Mouse (Mus musculus): ENCODE data around the gene Gm4881. TPM values are rescaled to one million over a fixed set of nuclear protein-coding genes. Genes with fewer than 3 reads are reported as not detected.
"Not testable (repeated sequence)": the region's sequence is repeated elsewhere in the genome, so short reads cannot be mapped to it uniquely, and the experiment has no call there.

Gm4881 gene
- total RNA-seq, 2 experiments from 2014 or later: not detected

DNA sequence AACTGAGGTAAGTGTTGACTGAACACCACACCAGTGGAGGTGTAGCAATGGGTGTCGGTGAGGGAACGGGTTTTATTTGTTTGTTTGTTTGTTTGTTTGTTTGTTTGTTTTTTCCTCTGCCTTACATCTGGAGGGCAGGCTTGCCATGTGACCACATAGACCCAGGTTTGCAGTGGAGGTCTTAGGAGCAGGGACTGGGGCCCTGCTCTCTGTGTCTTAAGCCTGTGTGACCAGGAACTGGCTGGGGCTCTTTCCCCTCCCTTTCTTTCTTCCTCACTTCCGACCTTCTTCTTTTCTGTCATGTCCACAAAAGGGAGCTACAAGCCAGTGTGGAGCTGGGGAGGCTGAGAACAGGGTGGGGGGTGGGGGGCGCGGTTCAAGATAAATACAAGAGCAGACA lies 46.3 kb downstream of the Gm4881 start:
- intact Hi-C loops (cut with DNase I): no loop called here
- DNase-seq: no peak

DNA sequence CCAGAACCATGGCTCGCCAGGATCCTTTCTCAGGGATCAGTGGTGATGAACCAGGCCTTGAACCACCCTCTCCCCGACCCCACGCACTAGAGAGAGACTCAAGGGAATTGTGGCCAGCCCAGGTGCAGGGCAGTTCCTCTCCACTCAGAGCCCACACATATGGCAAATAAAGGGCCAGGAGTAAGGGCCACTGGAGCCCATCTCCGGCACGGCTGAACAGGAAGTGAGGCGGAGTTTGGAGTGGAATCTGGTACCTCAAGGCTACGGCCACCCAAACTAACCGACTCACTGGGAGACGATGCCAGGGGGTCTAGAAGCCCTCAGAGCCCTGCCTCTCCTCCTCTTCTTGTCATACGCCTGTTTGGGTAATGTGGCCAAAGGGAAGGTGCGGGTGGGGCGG lies 47.1 kb downstream of the Gm4881 start, which contains the start of gene Cd79a:
TSS of gene Cd79a (plus strand) at position 158 of the 400 bp plus-strand sequence.
- no peak for DNase-seq
- intact Hi-C loops (cut with DNase I): no loop called here

DNA sequence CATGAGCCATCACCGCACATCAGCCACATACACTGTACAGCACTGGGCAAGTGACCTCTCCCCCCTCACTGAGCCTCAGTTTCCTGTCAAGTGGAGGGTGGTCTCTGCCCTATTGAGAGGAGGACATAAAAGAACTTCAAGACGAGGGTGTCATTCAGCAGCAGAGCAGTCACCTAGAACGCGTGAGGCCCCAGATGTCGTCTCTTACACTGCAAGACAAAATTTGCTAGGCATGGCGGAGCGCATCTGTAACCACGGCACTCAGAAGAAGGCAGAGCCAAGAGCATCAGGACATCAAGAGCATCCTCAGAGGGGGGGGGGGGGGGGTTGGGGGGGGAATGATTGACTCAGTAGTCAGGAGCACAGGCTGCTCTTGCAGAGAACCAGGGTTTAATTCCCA lies 48.0 kb downstream of the Gm4881 start:
- DNase-seq: no peak
- intact Hi-C loops (cut with DNase I): no loop called here

- intact Hi-C loops (cut with DNase I); DNase-seq: not testable (repeated sequence)
These were observed 48.5 kb downstream of the Gm4881 start for GRCm38 (mm10) chr7:24895749-24896148.

DNA sequence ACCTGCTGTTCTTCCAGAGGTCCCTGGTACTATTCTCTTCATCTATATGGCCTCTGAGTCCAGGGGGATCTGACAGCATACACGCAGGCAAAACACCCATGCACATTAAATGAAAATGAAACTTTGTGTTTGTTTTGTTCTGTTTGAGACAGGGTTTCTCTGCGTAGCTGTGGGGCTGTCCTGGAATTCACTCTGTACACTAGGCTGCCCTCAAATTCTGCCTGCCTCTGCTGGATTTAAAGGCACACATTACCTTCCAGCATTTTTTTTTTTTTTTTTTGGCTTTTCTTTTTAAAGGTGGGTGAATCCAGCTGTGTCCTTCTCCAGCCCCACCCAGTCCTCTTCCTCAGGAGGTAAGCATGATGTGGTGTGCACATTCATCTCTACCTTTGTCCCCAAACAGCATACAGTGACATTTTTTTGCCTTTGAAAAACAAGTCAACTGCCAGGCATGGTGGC lies 52.1 kb downstream of the Gm4881 start:
- DNase-seq: no peak
- intact Hi-C loops (cut with DNase I): loop anchor here (5.0 kb wide), 1 partner anchor 75 kb away; no protein-coding TSS in a partner anchor

DNA sequence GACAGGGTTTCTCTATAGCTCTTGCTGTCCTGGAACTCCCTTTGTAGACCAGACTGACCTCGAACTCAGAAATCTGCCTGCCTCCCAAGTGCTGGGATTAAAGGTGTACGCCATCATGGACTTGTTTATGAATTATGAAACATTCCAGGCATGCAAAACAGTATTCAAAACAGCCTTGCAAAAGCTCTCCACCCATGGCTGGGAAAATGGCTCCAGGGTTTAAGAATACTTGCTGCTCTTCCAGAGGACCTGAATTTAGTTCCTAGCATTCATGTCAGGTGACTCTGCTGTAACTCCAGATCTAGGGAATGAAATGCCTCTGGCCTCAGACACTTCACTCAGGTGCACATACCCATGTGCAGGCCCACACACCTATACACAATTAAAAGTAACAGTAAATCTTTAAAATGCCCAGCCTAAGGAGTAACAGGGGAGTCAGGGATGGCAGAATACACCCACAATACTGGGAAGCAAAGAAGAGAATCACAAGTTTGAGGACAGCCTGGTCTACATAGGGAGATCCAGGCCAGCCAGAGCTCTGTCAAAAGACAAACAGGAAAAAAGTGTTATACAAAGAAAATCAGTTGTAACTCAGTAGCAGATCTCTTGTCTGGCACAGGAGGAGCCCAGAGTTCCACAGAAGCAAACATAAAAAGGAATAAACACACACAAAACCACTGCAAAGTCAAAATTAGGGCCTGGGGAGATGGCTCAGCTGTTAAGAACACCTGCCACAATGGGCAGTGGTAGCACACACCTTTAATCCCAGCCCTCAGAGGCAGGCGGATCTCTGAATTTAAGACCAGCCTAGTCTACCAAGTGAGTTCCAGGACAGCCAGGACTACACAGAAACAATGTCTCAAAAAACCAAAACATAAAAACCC lies 52.8 kb downstream of the Gm4881 start:
- intact Hi-C loops (cut with DNase I): loop anchor here (5.0 kb wide), 1 partner anchor 76 kb away; no protein-coding TSS in a partner anchor
- DNase-seq: no peak

DNA sequence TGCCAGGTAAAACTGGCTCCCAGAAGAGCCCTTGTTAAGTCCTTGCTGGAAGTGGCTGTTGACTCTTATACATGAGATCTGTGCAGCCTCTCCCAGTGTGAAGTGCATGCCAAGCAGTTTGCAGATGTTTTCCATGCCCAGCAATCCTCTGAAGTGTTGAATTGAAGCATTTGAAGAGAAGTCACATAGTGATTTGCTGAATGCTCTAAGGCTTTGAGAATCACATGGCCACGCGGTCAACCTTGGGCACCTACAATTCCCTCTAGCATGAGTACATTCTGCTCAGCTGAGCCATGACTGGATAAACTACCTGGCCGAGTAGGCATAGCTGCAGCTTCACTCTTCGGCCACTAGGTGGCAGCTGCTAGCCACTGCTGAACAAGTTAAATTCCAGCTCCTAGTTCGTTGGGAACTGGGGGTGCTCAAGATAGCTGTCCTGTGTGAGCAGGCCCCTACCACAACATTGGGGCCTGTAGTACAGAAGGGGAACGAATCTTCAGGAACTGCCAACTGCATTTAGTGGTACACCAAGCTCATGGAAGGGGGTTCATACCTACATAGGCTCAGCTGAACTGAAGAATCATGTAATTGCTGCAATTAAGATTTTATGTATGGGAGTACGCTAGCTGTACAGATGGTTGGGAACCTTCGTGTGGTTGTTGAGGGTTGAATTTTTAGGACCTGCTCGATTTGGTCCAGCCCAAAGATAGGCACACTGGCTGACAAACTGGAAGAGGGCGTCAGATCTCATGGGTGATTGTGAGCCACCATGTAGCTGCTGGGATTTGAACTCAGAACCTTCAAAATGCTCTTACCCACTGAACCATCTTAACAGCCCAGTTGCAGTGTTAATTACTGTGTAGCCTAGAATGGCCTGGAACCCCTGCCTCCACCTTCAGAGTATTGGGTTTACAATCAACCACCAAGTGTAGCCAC lies 53.7 kb downstream of the Gm4881 start:
- intact Hi-C loops (cut with DNase I): loop anchor here (5.0 kb wide), 1 partner anchor 77 kb away; no protein-coding TSS in a partner anchor
- peak; percentile 71 for DNase-seq

DNA sequence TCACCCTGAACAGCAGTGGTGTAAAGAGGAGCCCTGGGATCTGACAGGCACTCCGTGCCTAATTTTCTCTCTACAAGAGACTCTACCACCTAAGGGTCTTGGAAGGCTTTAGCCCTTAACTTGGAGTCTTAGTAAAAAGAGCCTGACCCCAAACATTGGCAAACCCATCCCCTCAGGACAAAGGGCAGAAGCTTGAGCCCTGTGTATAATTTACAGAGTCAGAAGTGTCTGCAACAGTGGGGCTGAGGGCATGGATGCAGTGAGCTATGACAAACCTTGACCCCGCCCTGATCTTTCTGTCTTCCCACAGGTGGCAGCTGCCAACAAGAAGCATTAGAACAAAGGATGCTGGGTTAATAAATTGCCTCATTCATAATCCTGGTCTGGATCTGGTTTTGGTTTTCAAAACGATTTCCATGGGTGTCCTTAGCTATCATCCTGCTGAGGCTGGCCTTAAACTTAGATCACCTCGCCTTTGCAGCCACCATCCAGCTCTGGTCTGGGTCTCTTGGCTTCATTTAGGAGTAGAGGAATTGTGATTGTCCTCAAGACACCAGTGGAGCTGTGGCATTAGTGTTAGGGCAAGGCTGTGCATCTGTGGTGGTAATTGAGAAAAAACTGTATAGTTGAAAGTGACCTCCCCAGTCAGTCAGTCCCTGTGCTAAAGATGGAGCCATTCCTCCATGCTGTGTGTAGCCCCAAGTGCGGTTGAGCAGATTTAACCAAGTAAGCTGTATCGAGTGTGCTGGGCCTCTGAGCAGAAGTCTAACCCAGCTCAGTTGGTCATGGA lies 54.7 kb downstream of the Gm4881 start:
- DNase-seq: no peak
- intact Hi-C loops (cut with DNase I): loop anchor here (5.0 kb wide), 1 partner anchor 78 kb away; no protein-coding TSS in a partner anchor

DNA sequence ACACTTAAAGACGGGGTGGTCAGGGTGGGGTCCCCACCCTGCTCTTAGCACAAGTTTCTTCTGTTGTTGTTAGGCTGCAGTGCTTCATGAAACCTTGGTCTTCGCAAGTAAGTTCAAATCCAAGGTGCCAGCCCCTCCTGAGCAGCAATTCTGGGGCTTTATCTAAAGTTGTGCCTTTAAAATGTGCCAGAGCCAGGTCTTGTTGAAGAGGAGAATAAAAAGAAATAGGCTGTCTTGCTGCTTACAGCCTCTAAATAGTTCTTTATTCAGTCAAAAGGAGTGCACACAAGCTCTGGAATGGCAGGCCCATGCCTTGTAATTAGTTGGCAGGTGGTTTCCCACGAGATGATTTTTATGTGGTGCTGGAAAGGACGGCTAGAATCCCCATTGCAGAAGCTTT lies 57.2 kb downstream of the Gm4881 start:
- DNase-seq: no peak
- intact Hi-C loops (cut with DNase I): no loop called here

DNA sequence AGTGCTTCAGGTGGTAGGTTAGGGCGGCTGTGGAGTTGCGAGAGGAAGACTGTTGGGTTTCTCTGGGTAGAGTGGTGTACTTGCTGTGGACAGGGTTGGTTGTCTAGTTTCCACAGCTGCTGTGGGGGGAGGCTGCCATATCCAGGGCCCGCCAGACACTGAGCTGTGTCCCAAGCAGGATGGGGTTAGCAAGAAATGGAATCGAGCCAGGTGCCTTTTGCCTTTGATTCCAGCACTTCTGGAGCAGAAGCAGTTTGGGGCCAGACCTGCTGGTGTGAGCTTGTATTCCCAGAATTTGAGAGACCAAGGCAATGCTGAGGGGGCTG lies 58.0 kb downstream of the Gm4881 start:
- intact Hi-C loops (cut with DNase I): no loop called here
- DNase-seq: peak; percentile 26

DNA sequence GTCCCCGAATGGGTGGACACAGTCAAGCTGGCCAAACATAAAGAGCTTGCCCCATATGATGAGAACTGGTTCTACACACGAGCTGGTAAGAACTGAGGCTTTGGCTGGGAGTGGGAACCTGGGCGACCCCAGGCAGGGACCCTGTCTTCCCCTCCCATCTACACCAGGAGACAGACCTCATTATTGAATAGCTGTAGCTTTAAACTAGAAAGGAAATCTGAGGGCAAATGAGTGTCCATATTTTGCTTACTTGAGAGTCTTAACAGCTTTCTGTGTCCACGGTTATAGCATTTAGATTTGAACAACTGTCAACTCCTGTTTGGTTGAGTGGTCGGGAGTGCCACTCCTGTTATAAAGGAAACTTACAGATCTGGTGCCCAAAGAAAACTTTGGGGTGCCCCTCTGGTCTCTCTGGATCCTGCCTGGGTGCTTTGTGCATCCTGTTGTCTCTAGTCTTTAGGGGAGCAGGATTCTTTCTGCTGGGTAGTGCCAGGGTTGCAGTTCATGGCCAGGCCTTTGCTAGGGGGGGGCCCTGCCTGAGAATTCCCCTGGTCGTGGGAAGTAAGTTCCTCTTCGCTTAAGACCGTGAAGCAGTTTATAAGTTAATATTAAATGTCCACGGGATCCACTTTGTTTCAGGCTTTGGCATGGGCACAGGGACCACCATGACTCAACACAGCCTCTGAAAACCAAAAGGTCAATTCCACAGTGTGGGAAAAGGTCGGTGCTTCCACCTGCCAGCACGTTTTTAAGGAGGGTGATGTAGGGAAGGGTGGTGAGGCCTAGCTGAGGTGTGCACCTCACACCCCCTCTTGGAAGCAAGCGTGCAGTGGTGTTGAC lies 58.6 kb downstream of the Gm4881 start:
- intact Hi-C loops (cut with DNase I): no loop called here
- DNase-seq: no peak

- DNase-seq: no peak
- intact Hi-C loops (cut with DNase I): no loop called here
These were observed 59.5 kb downstream of the Gm4881 start for GRCm38 (mm10) chr7:24884693-24885291.

DNA sequence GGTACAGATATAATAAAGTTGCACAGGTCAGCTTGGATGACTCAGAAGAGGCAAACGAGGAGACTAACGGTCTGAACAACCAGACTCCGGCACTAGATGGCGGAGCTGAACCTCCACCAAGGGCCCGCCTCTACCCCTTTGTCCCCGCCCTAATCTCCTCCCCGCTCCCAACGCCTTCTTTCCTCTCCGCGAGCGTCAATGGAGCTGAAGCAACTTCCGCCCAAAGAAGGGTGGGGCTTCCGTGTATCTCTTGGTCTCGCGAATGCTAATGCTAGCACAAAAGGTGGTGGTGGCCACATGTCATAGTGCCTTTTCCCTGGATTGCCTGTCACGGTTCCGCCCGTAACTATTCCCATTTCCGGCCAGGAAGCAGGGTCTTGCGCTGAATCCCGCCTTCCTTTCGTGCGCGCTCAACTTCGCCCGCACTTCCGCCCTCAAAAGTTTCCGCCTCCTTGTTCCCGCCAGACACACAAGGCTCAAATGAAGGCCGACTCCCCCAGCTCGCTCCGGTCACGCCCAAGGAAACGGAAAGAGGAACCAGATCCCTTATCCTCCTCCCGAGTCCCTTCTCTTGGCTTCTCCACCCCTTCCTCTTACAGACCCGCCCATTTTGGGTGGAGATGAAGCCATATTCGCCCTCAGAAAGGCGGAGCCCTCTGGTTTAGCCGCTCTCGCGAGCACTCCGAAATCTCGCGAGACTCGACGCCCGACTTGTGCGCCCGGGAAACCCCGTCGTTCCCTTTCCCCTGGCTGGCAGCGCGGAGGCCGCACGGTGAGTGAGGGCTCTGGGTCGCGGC lies 60.2 kb downstream of the Gm4881 start, which contains the start of gene Rps19:
TSS of gene Rps19 (plus strand) at position 476 of the 797 bp plus-strand sequence.
- peak; percentile 99 for DNase-seq
- intact Hi-C loops (cut with DNase I): no loop called here

DNA sequence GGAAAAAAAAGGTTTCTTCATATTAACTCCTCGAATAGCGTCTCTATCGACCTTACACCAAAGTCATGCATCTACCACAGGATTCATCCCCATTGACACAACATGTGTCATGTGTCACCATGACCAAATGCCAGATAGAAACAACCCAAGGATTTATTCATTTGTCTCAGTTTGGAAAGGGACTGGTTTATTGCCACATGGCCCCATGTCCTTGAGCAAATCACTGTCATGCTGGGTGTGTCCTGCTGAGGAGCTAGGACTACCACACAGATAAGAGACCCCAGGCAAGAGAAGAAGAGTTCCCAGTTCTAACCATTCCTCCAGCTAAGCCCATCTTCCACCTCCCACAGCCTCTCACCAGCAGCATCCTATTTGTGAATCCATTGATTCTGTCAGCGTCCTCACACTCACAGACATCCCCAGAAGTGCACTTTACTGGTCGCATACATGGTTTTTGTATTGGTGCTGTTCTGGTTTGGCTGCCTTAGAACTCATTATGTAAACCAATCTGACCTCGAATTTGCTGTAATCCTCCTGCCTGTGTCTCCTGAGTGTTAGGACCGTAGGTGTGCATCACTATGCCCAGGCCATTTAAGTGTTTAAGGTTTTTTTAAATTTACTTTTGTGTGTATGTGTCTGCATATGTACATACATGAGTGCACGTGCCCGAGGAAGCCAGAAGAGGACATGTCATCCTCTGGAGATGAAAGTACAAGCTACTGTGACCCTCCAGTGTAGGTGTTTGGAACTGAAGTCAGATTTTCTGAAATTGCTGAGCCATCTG lies 61.7 kb downstream of the Gm4881 start:
- intact Hi-C loops (cut with DNase I): no loop called here

GRCm38 (mm10) chr7:24879620-24880019 lies 64.7 kb downstream of the Gm4881 start:
- DNase-seq: no peak
- intact Hi-C loops (cut with DNase I): no loop called here

More for the DNA sequence above, 61.7 kb downstream of the Gm4881 start:
- no peak for DNase-seq

- intact Hi-C loops (cut with DNase I): no loop called here
- DNase-seq: no peak
These were observed 66.7 kb downstream of the Gm4881 start for GRCm38 (mm10) chr7:24877588-24877987.
